Comparison of ENCODE assay signal across 9 mouse cellular contexts in genomic region chrX:155144718-155145117, GRCm38 (mm10). TPM values are rescaled to one million over a fixed set of nuclear protein-coding genes. Genes with fewer than 3 reads are reported as not detected.
DNase-seq lines count a peak whose midpoint lies in the region; ATAC-seq and TF ChIP-seq lines count a peak whose summit lies in the region.
"Had no signal": no experiment of that assay in that cellular context is flagged by ENCODE, and none has a peak within 500 bp of the region (broad histone marks: within the 10 kb centered on the region; RNA-seq: fewer than 3 reads in every experiment).

No protein-coding gene starts in this region.

- 15% methylated on average over 3 of the region's 3 CpGs for WGBS in cerebellum, adult 2 months
- WGBS in lung, adult 2 months: 15% methylated on average over 3 of the region's 3 CpGs

- H3K36me3 ChIP-seq in ES-E14 (ENCODE audit: control insufficient read depth, insufficient read depth, low read length, poor library complexity, severe bottlenecking): no peaks in the 10 kb centered on the region
- H3K36me3 ChIP-seq: limb, embryonic 13.5 days had no signal

- no peaks in the 10 kb centered on the region for H3K27me3 ChIP-seq in cerebellum, adult 2 months (ENCODE audit: control insufficient read depth, insufficient read depth, low read length)
- H3K27me3 ChIP-seq: limb, embryonic 13.5 days had no signal

- H3K9me3 ChIP-seq in ES-E14 (ENCODE audit: control insufficient read depth, insufficient read depth, low read depth, low read length): no peaks in the 10 kb centered on the region
- H3K9me3 ChIP-seq: limb, embryonic 13.5 days had no signal

- in situ Hi-C loops in ES-E14 (cut with MboI; ENCODE audit: low sequenced_read_pairs in 2 of 2, unreplicated experiment in 2 of 2): no loop called here

- no peak overlapping the region for H3K4me3 ChIP-seq in ES-E14 (ENCODE audit: insufficient read depth in 1 of 2, low read depth in 1 of 2, low read length in 2 of 2, poor library complexity in 1 of 2, severe bottlenecking in 1 of 2)
- no peak overlapping the region for H3K4me3 ChIP-seq in cerebellum, adult 2 months (replicated peaks; ENCODE audit: insufficient read depth, low read depth, low read length)
- H3K4me3 ChIP-seq in lung, adult 2 months (replicated peaks; ENCODE audit: extremely low read depth, low read depth, low read length): no peak overlapping the region
- H3K4me3 ChIP-seq: limb, embryonic 13.5 days had no signal

- TF ChIP-seq POLR2A in cerebellum, adult 2 months (IDR thresholded peaks at IDR 0.05; ENCODE audit: borderline replicate concordance, insufficient read depth, low read length): no peak
- TF ChIP-seq POLR2A in lung, adult 2 months (IDR thresholded peaks at IDR 0.05; ENCODE audit: borderline replicate concordance, extremely low read depth, low read depth, low read length): no peak

- TF ChIP-seq CTCF in cerebellum, adult 2 months (IDR thresholded peaks at IDR 0.05; ENCODE audit: borderline replicate concordance, insufficient read depth, low read depth, low read length): peak; percentile 31; the same call in 1 of the 2 replicates
- peak; percentile 56 for TF ChIP-seq CTCF in lung, adult 2 months (IDR thresholded peaks at IDR 0.05; ENCODE audit: insufficient read depth, low read length)

- no peaks in the 10 kb centered on the region for H3K4me1 ChIP-seq in ES-E14 (ENCODE audit: control insufficient read depth in 2 of 2, insufficient read depth in 2 of 2, low read length in 2 of 2, poor library complexity in 1 of 2)
- H3K4me1 ChIP-seq in cerebellum, adult 2 months (ENCODE audit: control insufficient read depth, insufficient read depth, low read length): no peaks in the 10 kb centered on the region
- H3K4me1 ChIP-seq in lung, adult 2 months (ENCODE audit: control insufficient read depth, insufficient read depth, low read length): no peaks in the 10 kb centered on the region
- H3K4me1 ChIP-seq: limb, embryonic 13.5 days had no signal

- no peak overlapping the region for H3K27ac ChIP-seq in ES-E14 (ENCODE audit: insufficient read depth, low read depth, low read length, poor library complexity, severe bottlenecking)
- no peak overlapping the region for H3K27ac ChIP-seq in cerebellum, adult 2 months (ENCODE audit: insufficient read depth, low read length)
- H3K27ac ChIP-seq: limb, embryonic 13.5 days had no signal

- DNase-seq in cerebellum, adult 11 months: peak; percentile 10
- peak; percentile 13 for DNase-seq in ES-E14 (ENCODE audit: low read depth, low spot score)
- peak; percentile 16 to 19 for DNase-seq in cerebellum, adult 2 months
- DNase-seq in gastrocnemius, adult 8-10 months (ENCODE audit: low spot score in 2 of 2): peak; percentile 6 to 13
- DNase-seq in kidney, postnatal 14 days: peak; percentile 76
- DNase-seq in lung, adult 2 months: peak; percentile 31
- peak; percentile 2 for DNase-seq in spleen, adult 12 weeks (ENCODE audit: low spot score)

- H3K9ac ChIP-seq in ES-E14 (ENCODE audit: insufficient read depth, low read depth, low read length, poor library complexity, severe bottlenecking): no peak overlapping the region
- H3K9ac ChIP-seq: limb, embryonic 13.5 days had no signal

- no peak for ATAC-seq in cerebellum, adult (ENCODE audit: insufficient number of reproducible peaks, low FRiP score, low TSS enrichment)

TF ChIP-seq in ES-E14, 5 proteins besides CTCF, POLR2A, EP300 and RAD21:
- TF ChIP-seq HCFC1 (IDR thresholded peaks at IDR 0.05; ENCODE audit: borderline replicate concordance, insufficient read depth, low read length) (no peak), ZC3H11A (IDR thresholded peaks at IDR 0.05; ENCODE audit: borderline replicate concordance, low read depth, low read length) (peak; percentile 49; the same call in 1 of the 2 replicates), CHD2 (IDR thresholded peaks at IDR 0.05; ENCODE audit: low read depth, low read length) (no peak), MAFK (IDR thresholded peaks at IDR 0.05; ENCODE audit: insufficient read depth, low read depth, low read length) (no peak), ZNF384 (IDR thresholded peaks at IDR 0.05; ENCODE audit: low read depth, low read length) (no peak)

RNA-seq across cellular contexts. Expression of gene Cldn34b2, which starts 16.5 kb away (rescaled TPM):
- not detected in 2 replicates for total RNA-seq in ES-E14 (2012; rRNA removed)
- polyA plus RNA-seq in cerebellum, adult 2 months (2012; rRNA removed): 0.10 TPM in 1 of 2 replicates, not detected in the other
- not detected for total RNA-seq in gastrocnemius, adult 8-10 months (2022)
- polyA plus RNA-seq in lung, adult 2 months (2012; rRNA removed): not detected in 2 replicates
- polyA plus RNA-seq: limb, embryonic 13.5 days had no signal

RNA-seq across cellular contexts. Expression of gene Magea2, which starts 51.3 kb away (rescaled TPM):
- total RNA-seq in ES-E14 (2012; rRNA removed): 0.31 TPM in 1 of 2 replicates, not detected in the other
- not detected in 2 replicates for polyA plus RNA-seq in cerebellum, adult 2 months (2012; rRNA removed)
- total RNA-seq in gastrocnemius, adult 8-10 months (2022): not detected
- polyA plus RNA-seq in lung, adult 2 months (2012; rRNA removed): not detected in 2 replicates
- polyA plus RNA-seq: limb, embryonic 13.5 days had no signal

RNA-seq across cellular contexts. Expression of gene Magea1, which starts 55.1 kb away (rescaled TPM):
- not detected in 2 replicates for total RNA-seq in ES-E14 (2012; rRNA removed)
- not detected in 2 replicates for polyA plus RNA-seq in cerebellum, adult 2 months (2012; rRNA removed)
- total RNA-seq in gastrocnemius, adult 8-10 months (2022): not detected
- polyA plus RNA-seq in lung, adult 2 months (2012; rRNA removed): not detected in 2 replicates
- polyA plus RNA-seq: limb, embryonic 13.5 days had no signal

Comparison
In these comparisons a context has a peak if more than half of its experiments do, and no peak if none do; other contexts are left out.
1. DNase-seq: peak in every context shown above with its lines; median percentile 76 in kidney, postnatal 14 days; 31 in lung, adult 2 months; 18 in cerebellum, adult 2 months; 13 in ES-E14; 10 in cerebellum, adult 11 months; 10 in gastrocnemius, adult 8-10 months; 2 in spleen, adult 12 weeks.